Mouse (Mus musculus) lung, postnatal 0 days (tissue): ENCODE measurements around the gene Zbtb8b. TPM values are rescaled to one million over a fixed set of nuclear protein-coding genes. Genes with fewer than 3 reads are reported as not detected.

Experiments
- ATAC-seq: fragments of 200-750 bp; cut with Nextera tagmentation; 2 replicates; pipeline ENCODE4 v1.8.0; 2017; ENCODE audit warnings: moderate library complexity
- DNase-seq: peaks from one replicate; pipeline ENCODE4 v3.0.0-alpha.2; 2016; ENCODE audit warnings: low spot score
- H3K27ac ChIP-seq: fragments of 300-500 bp; sonication (generic); 2 replicates; pipeline ENCODE4 v1.5.1; 2014; ENCODE audit warnings: antibody characterized with exemption, mild to moderate bottlenecking, low read length, mixed read lengths
- H3K27me3 ChIP-seq: fragments of 300-500 bp; sonication (generic); replicated peaks from 2 replicates; pipeline ENCODE4 v1.6.1; 2014; ENCODE audit warnings: low read length, mixed read lengths; ENCODE audit not compliant: insufficient read depth
- H3K36me3 ChIP-seq: fragments of 300-500 bp; sonication (generic); 2 replicates; pipeline ENCODE4 v1.6.1; 2014; ENCODE audit warnings: low read length, mixed read lengths; ENCODE audit not compliant: insufficient read depth
- H3K4me1 ChIP-seq: fragments of 300-500 bp; sonication (generic); 2 replicates; pipeline ENCODE4 v1.6.1; 2014; ENCODE audit warnings: antibody characterized with exemption, low read depth, low read length, mixed read lengths; ENCODE audit not compliant: insufficient read depth
- H3K4me2 ChIP-seq: fragments of 300-500 bp; sonication (generic); replicated peaks from 2 replicates; pipeline ENCODE4 v1.6.1; 2014; ENCODE audit warnings: low read depth, mild to moderate bottlenecking, low read length, moderate library complexity, mixed read lengths
- H3K4me3 ChIP-seq: fragments of 300-500 bp; sonication (generic); 2 replicates; pipeline ENCODE4 v1.5.1; 2014; ENCODE audit warnings: low read depth, low read length
- H3K9ac ChIP-seq: fragments of 300-500 bp; sonication (generic); replicated peaks from 2 replicates; pipeline ENCODE4 v1.6.1; 2014; ENCODE audit warnings: low read depth, mild to moderate bottlenecking
- H3K9me3 ChIP-seq: fragments of 300-500 bp; sonication (generic); 2 replicates; pipeline ENCODE4 v1.6.1; 2016; ENCODE audit warnings: low read length, mixed read lengths
- CTCF ChIP-seq: IDR thresholded peaks from 2 replicates; pipeline ENCODE4 v1.5.1; 2016; ENCODE audit warnings: antibody characterized with exemption, mild to moderate bottlenecking
- EP300 ChIP-seq: IDR thresholded peaks from 2 replicates; pipeline ENCODE4 v1.6.1; 2016; ENCODE audit warnings: antibody characterized with exemption, mild to moderate bottlenecking, control low read depth
- WGBS: fragments of 180-500 bp; shearing (Covaris S2); extraction: QIAGEN DNeasy Blood & Tissue Kit; methylation state at CpG from one replicate; pipeline ENCODE4 v1.1.7; 2014; 5-methylcytosine and 5-hydroxymethylcytosine counted together
- polyA plus RNA-seq: library from polyadenylated mRNA; unstranded; fragments of >200 nt; fragmentation: Nextera tagmentation; extraction: Ambion mirVana; gene quantifications from 2 replicates; pipeline ENCODE4 v1.2.1, GENCODE M21; 2015

Zbtb8b gene
- polyA plus RNA-seq, 1 experiment from 2014 or later = 2.8 TPM

DNA sequence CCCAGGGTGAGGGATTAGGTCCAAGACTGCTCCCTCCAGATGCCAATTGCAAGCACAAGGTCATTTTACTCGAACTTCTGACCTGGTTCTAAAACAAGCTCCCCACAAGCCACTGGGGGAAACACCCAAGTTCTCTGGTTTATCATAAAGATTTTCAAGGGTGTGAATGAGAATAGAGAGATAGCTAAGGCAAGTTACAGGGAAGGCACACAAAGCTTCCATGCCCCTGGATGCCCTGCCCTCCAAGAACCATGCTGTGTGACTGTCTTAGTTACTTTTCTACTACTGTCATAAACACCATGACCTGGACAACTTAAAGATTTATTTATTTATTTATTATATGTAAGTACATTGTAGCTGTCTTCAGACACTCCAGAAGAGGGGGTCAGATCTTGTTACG lies 53.7 kb downstream of the Zbtb8b start:
- no peak overlapping the region for H3K4me2 ChIP-seq
- H3K4me1 ChIP-seq = no peaks in the 10 kb centered on the region
- TF ChIP-seq EP300 (no peak), CTCF (no peak)
- H3K9ac ChIP-seq = no peak overlapping the region
- DNase-seq (no peak), ATAC-seq (no peak)
- no peak overlapping the region for H3K27ac ChIP-seq
- H3K36me3 ChIP-seq = no peaks in the 10 kb centered on the region
- WGBS = 63% methylated on average over 1 of the region's 2 CpGs
- no peak overlapping the region for H3K4me3 ChIP-seq
- H3K9me3 ChIP-seq = no peaks in the 10 kb centered on the region
- no peaks in the 10 kb centered on the region for H3K27me3 ChIP-seq

DNA sequence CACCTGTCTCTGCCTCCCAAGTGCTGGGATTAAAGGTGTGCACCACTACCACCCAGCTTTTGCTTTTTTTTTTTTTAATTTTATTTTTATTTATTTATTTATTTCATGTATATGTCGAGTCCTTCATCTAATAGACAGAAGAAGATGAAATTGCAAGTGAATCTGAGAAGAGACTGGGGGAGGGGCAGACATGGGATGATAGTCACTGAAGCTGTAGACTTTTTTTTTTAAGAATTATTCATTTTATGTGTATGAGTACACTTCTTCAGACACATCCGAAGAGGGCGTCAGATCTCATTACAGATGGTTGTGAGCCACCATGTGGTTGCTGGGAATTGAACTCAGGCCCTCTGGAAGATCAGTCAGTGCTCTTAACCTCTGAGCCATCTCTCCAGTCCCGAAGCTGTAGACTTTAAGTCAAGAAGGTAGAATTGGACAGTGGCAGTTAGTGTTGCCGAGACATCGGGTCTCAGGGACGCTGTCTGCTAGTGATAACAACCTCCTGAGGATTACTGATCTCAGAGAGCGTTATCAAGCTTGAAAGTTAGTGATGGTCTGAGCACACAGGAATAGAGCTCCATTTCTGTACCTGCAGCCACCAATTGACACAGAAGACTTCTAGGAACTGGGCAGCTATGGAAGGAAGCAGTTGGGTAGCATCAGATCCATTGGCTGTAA lies 54.2 kb downstream of the Zbtb8b start:
- H3K27ac ChIP-seq = no peak overlapping the region
- TF ChIP-seq EP300 (no peak), CTCF (no peak)
- 83% methylated on average over 8 of the region's 8 CpGs for WGBS
- H3K9me3 ChIP-seq = no peaks in the 10 kb centered on the region
- no peaks in the 10 kb centered on the region for H3K36me3 ChIP-seq
- no peak overlapping the region for H3K9ac ChIP-seq
- no peak overlapping the region for H3K4me3 ChIP-seq
- no peak overlapping the region for H3K4me2 ChIP-seq
- ATAC-seq = no peak
- no peaks in the 10 kb centered on the region for H3K4me1 ChIP-seq
- no peaks in the 10 kb centered on the region for H3K27me3 ChIP-seq
- DNase-seq = no peak

DNA sequence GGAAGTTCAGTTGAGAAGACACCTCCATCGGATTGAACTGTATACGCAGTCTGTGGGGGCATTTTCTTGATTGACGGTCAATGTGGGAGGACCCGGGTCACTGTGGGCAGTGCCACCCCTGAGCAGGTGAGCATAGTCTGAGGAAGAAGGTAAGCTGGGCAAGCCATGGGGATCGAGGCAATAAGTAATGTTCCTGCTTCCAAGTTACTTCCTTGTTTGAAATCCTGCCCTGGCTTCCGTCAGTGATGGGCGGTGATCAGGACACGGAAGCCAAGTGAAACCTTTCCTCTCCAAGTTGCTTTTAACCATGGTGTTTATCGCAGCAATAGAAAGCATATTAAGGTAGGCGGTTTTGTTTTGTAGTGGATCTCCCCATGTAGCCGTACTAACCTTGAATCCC lies 55.0 kb downstream of the Zbtb8b start:
- ATAC-seq (no peak), DNase-seq (peak; percentile 12)
- H3K9ac ChIP-seq = no peak overlapping the region
- TF ChIP-seq CTCF (no peak), EP300 (no peak)
- no peak overlapping the region for H3K4me3 ChIP-seq
- no peak overlapping the region; the same call in 1 of the 2 replicates for H3K4me2 ChIP-seq
- H3K27ac ChIP-seq = peak overlapping the region; percentile 58
- WGBS = 74% methylated on average over 11 of the region's 11 CpGs
- H3K4me1 ChIP-seq = no peaks in the 10 kb centered on the region
- no peaks in the 10 kb centered on the region for H3K36me3 ChIP-seq
- no peaks in the 10 kb centered on the region for H3K9me3 ChIP-seq
- no peaks in the 10 kb centered on the region for H3K27me3 ChIP-seq

DNA sequence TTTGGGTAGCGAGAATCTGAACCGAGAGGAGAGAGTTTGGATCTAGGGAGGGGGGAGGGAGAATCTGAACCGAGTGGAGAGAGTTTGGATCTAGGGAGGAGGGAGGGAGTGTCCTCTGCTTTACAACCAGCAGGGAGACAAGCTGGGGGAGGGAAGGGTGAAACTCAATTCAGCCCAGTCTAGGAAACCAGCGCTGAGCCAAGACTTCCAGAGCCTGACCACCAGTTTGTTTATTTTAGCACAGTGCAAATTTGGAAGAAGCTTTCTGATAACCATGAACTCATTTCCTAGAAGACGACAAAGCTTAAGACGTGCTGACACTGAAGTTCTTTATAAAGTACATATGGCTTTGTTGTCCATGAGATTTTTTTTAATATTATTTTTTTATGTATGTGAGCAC lies 56.2 kb downstream of the Zbtb8b start:
- Histone ChIP-seq H3K27me3 (no peaks in the 10 kb centered on the region), H3K9ac (no peak overlapping the region), H3K4me3 (no peak overlapping the region), H3K27ac (peak overlapping the region; percentile 89), H3K9me3 (no peaks in the 10 kb centered on the region), H3K36me3 (no peaks in the 10 kb centered on the region), H3K4me2 (peak overlapping the region; percentile 32; the same call in 1 of the 2 replicates), H3K4me1 (no peaks in the 10 kb centered on the region)
- peak; percentile 94 for DNase-seq
- ATAC-seq = peak; percentile 92
- no peak for TF ChIP-seq CTCF
- peak; percentile 78 for TF ChIP-seq EP300
- WGBS = 10% methylated on average over 6 of the region's 6 CpGs

DNA sequence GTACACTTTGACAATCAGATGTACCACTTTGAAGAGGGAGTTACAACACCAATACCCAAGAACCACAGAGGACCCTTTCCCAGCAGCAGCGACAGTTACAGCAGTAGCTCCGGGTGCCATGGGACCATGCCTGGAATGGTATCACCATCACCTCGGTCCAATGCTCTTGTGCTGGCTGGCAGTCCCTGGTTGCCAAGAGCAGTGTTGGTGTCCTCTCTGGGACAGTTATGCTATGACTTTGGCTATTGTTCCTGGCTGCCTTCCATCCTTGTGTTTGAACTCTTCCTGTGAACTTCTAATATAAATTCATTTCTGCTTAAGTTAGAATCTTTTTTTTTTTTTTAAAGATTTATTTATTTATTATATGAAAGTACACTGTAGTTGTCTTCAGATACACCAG lies 57.1 kb downstream of the Zbtb8b start:
- Histone ChIP-seq H3K4me3 (no peak overlapping the region), H3K27ac (peak overlapping the region; percentile 89), H3K9ac (no peak overlapping the region), H3K27me3 (no peaks in the 10 kb centered on the region), H3K4me1 (no peaks in the 10 kb centered on the region), H3K4me2 (0 out of 2 replicates have a peak overlapping the region, but pooled peaks have one; percentile 20), H3K36me3 (no peaks in the 10 kb centered on the region), H3K9me3 (no peaks in the 10 kb centered on the region)
- ATAC-seq (peak; percentile 23; the same call in 1 of the 2 replicates), DNase-seq (peak; percentile 58)
- TF ChIP-seq EP300 (no peak), CTCF (no peak)
- WGBS = 65% methylated on average over 3 of the region's 3 CpGs

DNA sequence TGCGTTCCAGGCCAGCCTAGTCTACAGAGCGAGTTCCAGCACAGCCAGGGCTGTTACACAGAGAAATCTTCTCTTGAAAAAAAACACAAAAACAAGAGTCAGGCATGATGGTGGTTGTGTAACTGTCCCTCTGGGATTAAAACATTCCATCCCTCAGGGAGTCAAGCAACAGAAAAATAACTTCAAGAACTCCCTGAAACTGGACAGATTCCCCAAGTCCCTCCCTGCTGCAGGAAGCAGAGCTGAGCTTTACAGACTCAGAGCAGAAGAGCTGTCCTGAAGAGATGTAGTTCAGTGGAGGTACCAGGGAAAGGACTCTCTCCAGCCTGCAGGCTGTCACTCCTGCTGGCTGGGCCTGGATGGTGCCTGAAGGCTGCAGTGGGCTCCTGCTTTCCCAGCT lies 58.2 kb downstream of the Zbtb8b start:
- Histone ChIP-seq H3K27me3 (no peaks in the 10 kb centered on the region), H3K4me1 (no peaks in the 10 kb centered on the region), H3K4me2 (peak overlapping the region; percentile 20; the same call in 1 of the 2 replicates), H3K36me3 (no peaks in the 10 kb centered on the region), H3K9ac (no peak overlapping the region), H3K9me3 (no peaks in the 10 kb centered on the region), H3K27ac (peak overlapping the region; percentile 57), H3K4me3 (no peak overlapping the region)
- DNase-seq (peak; percentile 58), ATAC-seq (0 out of 2 replicates have a peak, but pooled peaks have one; percentile 1)
- WGBS = 87% methylated on average over 2 of the region's 2 CpGs
- TF ChIP-seq EP300 (no peak), CTCF (no peak)
